Mouse (Mus musculus) liver, postnatal 0 days (tissue): ENCODE measurements around the gene Sdr42e1.

Source experiments
- CTCF ChIP-seq: sonication (generic); IDR thresholded peaks from 2 replicates; pipeline ENCODE4 v1.5.1; 2016; ENCODE audit warnings: antibody characterized with exemption, low read depth
- EP300 ChIP-seq: IDR thresholded peaks from 2 replicates; pipeline ENCODE4 v1.6.1; 2016; ENCODE audit warnings: antibody characterized with exemption, low read depth, mild to moderate bottlenecking

GRCm38 (mm10) chr8:117672558-117672957 is 931 bp downstream of the Sdr42e1 start:
- no peak for TF ChIP-seq CTCF
- peak; percentile 66 for TF ChIP-seq EP300
